Mouse (Mus musculus) lung, embryonic 14.5 days (tissue): ENCODE results near the gene Ric8b. TPM values are rescaled to one million over a fixed set of nuclear protein-coding genes. Genes with fewer than 3 reads are reported as not detected.

Experiments used
- ATAC-seq: fragments of 200-750 bp; cut with Nextera tagmentation; 2 replicates; pipeline ENCODE4 v1.8.0; 2017; ENCODE audit warnings: mild to moderate bottlenecking, moderate TSS enrichment, moderate library complexity; ENCODE audit not compliant: insufficient read depth
- DNase-seq: peaks from one replicate; pipeline ENCODE4 v3.0.0-alpha.2; 2015
- H3K27ac ChIP-seq: fragments of 300-500 bp; sonication (generic); 2 replicates; pipeline ENCODE4 v1.5.1; 2014; ENCODE audit warnings: low read depth, mild to moderate bottlenecking, moderate library complexity
- H3K27me3 ChIP-seq: fragments of 300-500 bp; sonication (generic); 2 replicates; pipeline ENCODE4 v1.6.1; 2014; ENCODE audit warnings: low read length, control low read depth; ENCODE audit not compliant: insufficient read depth
- H3K36me3 ChIP-seq: fragments of 300-500 bp; sonication (generic); 2 replicates; pipeline ENCODE4 v1.6.1; 2014; ENCODE audit warnings: control low read depth; ENCODE audit not compliant: insufficient read depth
- H3K4me1 ChIP-seq: fragments of 300-500 bp; sonication (generic); 2 replicates; pipeline ENCODE4 v1.6.1; 2014; ENCODE audit warnings: antibody characterized with exemption, control low read depth; ENCODE audit not compliant: insufficient read depth
- H3K4me2 ChIP-seq: fragments of 300-500 bp; sonication (generic); 2 replicates; pipeline ENCODE4 v1.6.1; 2014; ENCODE audit warnings: mild to moderate bottlenecking
- H3K4me3 ChIP-seq: fragments of 300-500 bp; sonication (generic); 2 replicates; pipeline ENCODE4 v1.5.1; 2014; ENCODE audit warnings: low read depth, low read length
- H3K9ac ChIP-seq: fragments of 300-500 bp; sonication (generic); 2 replicates; pipeline ENCODE4 v1.6.1; 2014
- H3K9me3 ChIP-seq: fragments of 300-500 bp; sonication (generic); 2 replicates; pipeline ENCODE4 v1.6.1; 2016; ENCODE audit warnings: low read depth, low read length, control low read depth
- CTCF ChIP-seq: IDR thresholded peaks from 2 replicates; pipeline ENCODE4 v1.5.1; 2016; ENCODE audit warnings: antibody characterized with exemption, low read depth
- WGBS: fragments of 180-500 bp; shearing (Covaris S2); extraction: QIAGEN DNeasy Blood & Tissue Kit; methylation state at CpG from one replicate; pipeline ENCODE4 v1.1.7; 2014; 5-methylcytosine and 5-hydroxymethylcytosine counted together
- polyA plus RNA-seq: library from polyadenylated mRNA; unstranded; fragments of >200 nt; fragmentation: Nextera tagmentation; extraction: Ambion mirVana; gene quantifications from 2 replicates; pipeline ENCODE4 v1.2.1, GENCODE M21; 2014

Ric8b gene
- polyA plus RNA-seq, 1 experiment from 2014 or later: 18.6 TPM

GRCm38 (mm10) chr10:84994346-84994745 lies 76.9 kb downstream of the Ric8b start:
- Histone ChIP-seq H3K27ac (no peak overlapping the region), H3K36me3 (peaks cover 31% of the 10 kb centered on the region; the same call in 1 of the 2 replicates), H3K9me3 (no peaks in the 10 kb centered on the region), H3K4me3 (no peak overlapping the region), H3K4me2 (no peak overlapping the region), H3K27me3 (no peaks in the 10 kb centered on the region), H3K4me1 (0 out of 2 replicates have a peak, but pooled peaks cover 2% of the 10 kb centered on the region), H3K9ac (no peak overlapping the region)
- DNase-seq: no peak
- 86% methylated on average over 4 of the region's 4 CpGs for WGBS
- ATAC-seq: no peak
- TF ChIP-seq CTCF: no peak

GRCm38 (mm10) chr10:84994971-84995370 lies 77.6 kb downstream of the Ric8b start:
- TF ChIP-seq CTCF: no peak
- no peaks in the 10 kb centered on the region for H3K9me3 ChIP-seq
- 0 out of 2 replicates have a peak, but pooled peaks cover 2% of the 10 kb centered on the region for H3K4me1 ChIP-seq
- no peaks in the 10 kb centered on the region for H3K27me3 ChIP-seq
- no peak overlapping the region for H3K4me3 ChIP-seq
- 89% methylated on average over 3 of the region's 3 CpGs for WGBS
- no peak overlapping the region for H3K27ac ChIP-seq
- H3K36me3 ChIP-seq: peaks cover 31% of the 10 kb centered on the region; the same call in 1 of the 2 replicates
- ATAC-seq: no peak
- H3K9ac ChIP-seq: no peak overlapping the region
- no peak for DNase-seq
- H3K4me2 ChIP-seq: no peak overlapping the region

- no peak overlapping the region for H3K4me3 ChIP-seq
- DNase-seq: no peak
- no peak overlapping the region for H3K4me2 ChIP-seq
- H3K27me3 ChIP-seq: no peaks in the 10 kb centered on the region
- H3K4me1 ChIP-seq: 0 out of 2 replicates have a peak, but pooled peaks cover 2% of the 10 kb centered on the region
- WGBS: 62% methylated on average over 6 of the region's 6 CpGs
- H3K9ac ChIP-seq: no peak overlapping the region
- no peaks in the 10 kb centered on the region for H3K9me3 ChIP-seq
- H3K27ac ChIP-seq: no peak overlapping the region
- no peak for ATAC-seq
- H3K36me3 ChIP-seq: peaks cover 31% of the 10 kb centered on the region; the same call in 1 of the 2 replicates
- TF ChIP-seq CTCF: no peak
These were observed 79.0 kb downstream of the Ric8b start for GRCm38 (mm10) chr10:84996366-84996765.

GRCm38 (mm10) chr10:84997571-84998224 lies 80.3 kb downstream of the Ric8b start:
- H3K9ac ChIP-seq: no peak overlapping the region
- no peak for ATAC-seq
- H3K27ac ChIP-seq: no peak overlapping the region; the same call in 1 of the 2 replicates
- no peak for TF ChIP-seq CTCF
- 61% methylated on average over 10 of the region's 10 CpGs for WGBS
- no peak overlapping the region for H3K4me3 ChIP-seq
- H3K27me3 ChIP-seq: no peaks in the 10 kb centered on the region
- no peak overlapping the region for H3K4me2 ChIP-seq
- no peaks in the 10 kb centered on the region for H3K9me3 ChIP-seq
- H3K4me1 ChIP-seq: 0 out of 2 replicates have a peak, but pooled peaks cover 2% of the 10 kb centered on the region
- H3K36me3 ChIP-seq: peaks cover 21% of the 10 kb centered on the region; the same call in 1 of the 2 replicates
- DNase-seq: peak; percentile 17

GRCm38 (mm10) chr10:84998225-84998579 lies 80.8 kb downstream of the Ric8b start:
- H3K27ac ChIP-seq: no peak overlapping the region
- H3K9ac ChIP-seq: no peak overlapping the region
- H3K4me3 ChIP-seq: no peak overlapping the region
- peaks cover 17% of the 10 kb centered on the region; the same call in 1 of the 2 replicates for H3K36me3 ChIP-seq
- 0 out of 2 replicates have a peak, but pooled peaks cover 2% of the 10 kb centered on the region for H3K4me1 ChIP-seq
- WGBS: 52% methylated on average over 1 of the region's 1 CpGs
- TF ChIP-seq CTCF: no peak
- H3K27me3 ChIP-seq: no peaks in the 10 kb centered on the region
- ATAC-seq (no peak), DNase-seq (no peak)
- no peak overlapping the region for H3K4me2 ChIP-seq
- H3K9me3 ChIP-seq: no peaks in the 10 kb centered on the region

- no peak for ATAC-seq
- TF ChIP-seq CTCF: no peak
- no peaks in the 10 kb centered on the region for H3K27me3 ChIP-seq
- no peaks in the 10 kb centered on the region for H3K9me3 ChIP-seq
- peak; percentile 65 for DNase-seq
- H3K4me1 ChIP-seq: 0 out of 2 replicates have a peak, but pooled peaks cover 2% of the 10 kb centered on the region
- no peak overlapping the region for H3K4me3 ChIP-seq
- WGBS: 72% methylated on average over 7 of the region's 7 CpGs
- H3K9ac ChIP-seq: no peak overlapping the region
- H3K27ac ChIP-seq: no peak overlapping the region
- H3K36me3 ChIP-seq: no peaks in the 10 kb centered on the region
- no peak overlapping the region for H3K4me2 ChIP-seq
These were observed 84.5 kb downstream of the Ric8b start for GRCm38 (mm10) chr10:85001920-85002319.

GRCm38 (mm10) chr10:85003190-85004026 lies 86.0 kb downstream of the Ric8b start:
- H3K4me1 ChIP-seq: 0 out of 2 replicates have a peak, but pooled peaks cover 2% of the 10 kb centered on the region
- ATAC-seq (no peak), DNase-seq (no peak)
- no peak overlapping the region for H3K4me3 ChIP-seq
- H3K9ac ChIP-seq: no peak overlapping the region
- H3K27ac ChIP-seq: no peak overlapping the region
- no peak overlapping the region for H3K4me2 ChIP-seq
- 87% methylated on average over 7 of the region's 7 CpGs for WGBS
- no peaks in the 10 kb centered on the region for H3K27me3 ChIP-seq
- TF ChIP-seq CTCF: no peak
- no peaks in the 10 kb centered on the region for H3K36me3 ChIP-seq
- H3K9me3 ChIP-seq: no peaks in the 10 kb centered on the region
